Mouse (Mus musculus) left cerebral cortex, adult 11 months (tissue): ENCODE results near the gene Miga1.

Experiments
- DNase-seq: peaks from one replicate; pipeline ENCODE4 v3.0.0; 2022; ENCODE audit warnings: low spot score

Miga1 gene

DNA sequence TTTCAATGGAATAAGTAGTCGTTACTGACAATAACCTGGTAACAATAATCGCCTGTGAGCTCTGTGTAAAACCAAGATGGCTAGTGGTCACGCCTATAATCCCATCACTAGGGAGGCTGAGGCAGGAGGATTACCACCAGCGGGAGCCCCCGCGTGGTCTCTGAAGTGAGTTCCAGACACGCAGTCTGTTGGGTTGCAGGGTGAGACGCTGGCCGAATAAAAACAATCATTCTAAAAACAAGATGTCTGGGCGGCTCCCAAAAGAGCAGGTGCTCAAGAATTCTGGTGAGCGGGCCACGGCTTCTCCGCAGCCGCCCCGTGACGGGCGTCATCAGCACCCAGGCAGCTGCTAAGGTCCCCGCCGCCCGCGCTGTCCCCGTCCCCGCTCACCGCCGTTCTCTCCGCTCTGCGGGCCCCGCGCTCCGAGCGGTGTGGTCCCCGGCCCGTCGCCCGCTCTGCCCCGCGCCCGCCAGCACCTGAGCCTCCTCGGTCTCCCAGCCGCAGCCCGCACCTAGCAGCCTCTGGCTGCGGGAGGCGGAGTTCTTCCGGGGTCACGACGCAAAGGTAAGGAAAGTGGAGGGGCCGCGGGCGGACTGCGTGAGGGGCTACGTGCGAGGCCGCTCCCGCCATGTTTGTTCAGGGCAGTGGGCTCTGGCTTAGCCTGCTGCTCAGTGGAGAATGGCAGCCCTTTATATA is at the start of gene Miga1:
Miga1 (minus strand) TSS at position 546 of the 696 bp plus-strand sequence.
- peak; percentile 77 for DNase-seq

DNA sequence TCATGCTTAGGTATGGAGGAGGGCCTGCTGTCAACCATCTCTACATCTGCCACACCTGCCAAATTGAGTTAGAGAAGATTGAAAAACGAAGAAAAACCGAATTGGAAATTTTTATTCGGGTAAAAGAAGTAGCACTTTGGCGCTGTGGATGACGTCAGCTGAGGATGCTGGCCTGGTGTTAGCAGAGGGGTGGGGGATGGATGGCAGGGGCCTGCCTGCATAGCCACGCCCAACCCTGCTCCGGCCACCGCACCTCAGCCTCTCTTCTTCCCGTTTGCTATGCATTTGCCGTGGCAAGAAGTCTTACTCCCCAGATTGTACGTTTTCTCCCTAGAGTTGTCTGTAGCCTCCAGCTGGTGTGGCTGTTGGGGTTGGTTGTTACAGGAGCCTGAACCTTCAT is 43.9 kb upstream of the Miga1 start:
- DNase-seq = no peak

GRCm38 (mm10) chr3:152376063-152376462 is 35.9 kb upstream of the Miga1 start:
- DNase-seq = no peak

- no peak for DNase-seq
Observed at GRCm38 (mm10) chr3:152364181-152364580, 24.0 kb upstream of the Miga1 start.

DNA sequence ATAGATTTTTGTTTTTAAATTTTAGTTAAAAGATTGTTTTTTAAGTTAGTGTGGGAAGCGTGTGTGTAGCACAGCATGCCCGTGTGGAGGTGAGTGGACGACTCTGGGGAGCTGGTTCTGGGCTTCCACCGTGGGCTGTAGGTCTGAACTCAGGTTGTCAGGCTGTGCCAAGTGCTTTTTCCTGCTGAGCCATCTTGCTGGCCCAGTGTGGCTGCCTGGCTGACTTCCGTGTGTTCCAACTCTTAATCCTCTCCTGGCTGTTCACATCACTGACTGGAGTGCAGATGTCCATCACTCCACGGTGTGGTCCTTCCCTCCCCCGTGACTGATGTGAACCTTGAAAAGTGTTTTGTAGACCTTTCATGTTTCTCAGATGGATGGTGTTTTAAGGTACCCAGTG is 18.9 kb upstream of the Miga1 start:
- no peak for DNase-seq

DNA sequence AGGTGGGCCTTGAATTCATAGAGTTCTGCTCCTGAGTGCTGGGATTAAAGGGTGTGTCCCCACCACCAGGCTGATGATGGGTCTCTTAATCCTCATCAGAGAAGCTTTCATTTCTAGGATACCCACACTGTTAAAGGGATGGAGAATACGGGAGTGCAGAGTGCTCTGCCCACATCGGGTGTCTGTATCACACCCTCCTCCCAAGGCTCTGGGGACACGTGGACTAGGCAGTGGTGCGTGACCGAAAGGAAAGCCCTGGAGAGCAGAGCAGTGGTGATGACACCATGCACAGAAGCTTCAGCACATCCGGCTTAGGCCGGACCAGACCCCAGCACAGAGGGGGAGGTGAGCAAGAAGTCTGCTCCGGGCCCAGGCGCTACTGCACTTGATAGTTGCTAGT is 16.5 kb upstream of the Miga1 start:
- no peak for DNase-seq

DNA sequence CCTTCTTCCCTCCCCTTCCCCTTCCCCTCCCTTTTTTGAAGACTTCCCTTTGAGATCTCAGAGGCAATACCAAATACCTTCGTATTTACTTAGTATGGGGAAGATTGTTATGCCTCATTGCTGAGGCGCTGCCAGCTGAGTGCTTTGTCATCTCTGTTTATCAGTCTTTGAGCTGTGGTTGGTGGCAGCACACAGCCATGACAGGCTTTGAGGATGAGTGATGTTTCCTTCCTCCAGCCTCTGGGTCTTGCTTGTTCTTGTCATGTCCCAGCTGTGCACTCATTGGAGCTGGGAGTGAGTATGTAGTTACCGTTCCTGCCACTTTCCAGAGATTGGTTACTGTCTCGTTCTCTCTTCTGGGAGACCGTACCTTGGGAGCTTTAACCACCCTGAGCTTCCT is 15.2 kb upstream of the Miga1 start:
- DNase-seq = no peak

- no peak for DNase-seq
Observed at GRCm38 (mm10) chr3:152353434-152354177, 13.4 kb upstream of the Miga1 start.

DNA sequence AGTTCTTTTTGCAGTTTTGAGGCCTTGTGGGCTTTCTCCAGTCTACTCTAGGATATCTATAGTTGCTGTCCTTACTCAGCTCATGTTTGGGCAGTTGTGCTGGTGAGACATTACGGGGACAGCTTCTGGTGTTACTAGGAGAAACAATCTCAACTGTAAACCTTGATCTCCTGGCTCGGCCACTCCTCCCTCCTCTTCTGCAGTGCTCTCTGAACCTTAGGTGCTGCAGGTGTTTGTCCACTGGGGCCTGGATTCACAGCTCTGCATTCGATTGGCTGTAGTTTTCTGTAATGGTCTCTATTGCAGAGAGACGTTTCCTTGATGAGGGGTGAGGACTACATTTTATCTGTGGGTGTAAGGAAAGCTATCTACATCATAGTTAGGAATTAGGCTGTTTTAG is 12.1 kb upstream of the Miga1 start:
- DNase-seq = no peak

DNA sequence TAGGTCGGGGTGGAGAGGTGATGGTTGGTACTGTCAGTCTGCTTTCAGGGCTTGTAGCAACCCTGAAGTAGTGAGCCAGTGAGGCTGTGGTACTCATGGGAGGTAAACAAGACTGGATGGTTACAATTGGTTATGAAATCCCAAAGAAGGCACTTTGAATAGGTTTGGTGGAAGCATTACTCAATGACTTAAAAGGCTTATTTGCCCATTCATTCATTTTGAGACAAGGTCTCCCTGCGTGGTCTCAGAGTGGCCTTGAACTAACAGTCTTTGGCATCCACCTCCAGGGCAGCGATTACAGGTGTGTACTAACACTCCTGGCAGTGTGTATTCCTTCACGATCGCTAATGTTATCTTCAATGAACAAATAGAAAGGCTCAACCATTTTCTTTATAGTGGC is 10.8 kb upstream of the Miga1 start:
- DNase-seq = no peak

GRCm38 (mm10) chr3:152350431-152350830 is 10.2 kb upstream of the Miga1 start:
- DNase-seq = no peak

GRCm38 (mm10) chr3:152348011-152348830 is 8.0 kb upstream of the Miga1 start:
- DNase-seq = no peak

- no peak for DNase-seq
Observed at GRCm38 (mm10) chr3:152347227-152347626, 7.0 kb upstream of the Miga1 start.

DNA sequence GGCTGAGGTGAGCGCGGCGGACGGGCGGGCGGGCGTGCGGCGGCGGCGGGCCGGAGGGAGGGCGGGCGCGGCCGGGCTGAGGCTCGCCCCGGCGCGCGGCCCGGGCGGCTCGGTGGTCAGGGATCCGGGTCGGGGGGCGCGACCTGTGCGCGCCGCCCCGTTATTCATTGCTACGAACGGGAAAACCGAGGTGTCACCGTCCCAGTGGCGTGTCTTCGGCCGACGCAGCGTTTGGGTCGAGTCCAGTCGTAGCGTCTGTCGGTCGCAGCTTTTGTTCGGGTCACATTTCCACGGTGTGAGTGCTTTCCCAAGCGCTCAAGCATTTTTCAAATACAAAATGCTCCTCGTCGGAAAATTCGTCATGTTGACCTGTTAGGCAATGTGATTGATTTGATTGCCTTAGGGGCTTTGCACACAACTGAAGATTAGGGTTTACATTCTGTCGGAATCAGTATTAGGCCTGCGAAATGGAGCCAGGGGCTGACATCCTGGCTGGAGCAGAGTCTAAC is 6.5 kb upstream of the Miga1 start:
- DNase-seq = no peak

GRCm38 (mm10) chr3:152345732-152346632 is 5.8 kb upstream of the Miga1 start, which contains the start of gene Usp33:
TSS of gene Usp33 (plus strand) at chr3:152346478.
- peak; percentile 87 for DNase-seq

DNA sequence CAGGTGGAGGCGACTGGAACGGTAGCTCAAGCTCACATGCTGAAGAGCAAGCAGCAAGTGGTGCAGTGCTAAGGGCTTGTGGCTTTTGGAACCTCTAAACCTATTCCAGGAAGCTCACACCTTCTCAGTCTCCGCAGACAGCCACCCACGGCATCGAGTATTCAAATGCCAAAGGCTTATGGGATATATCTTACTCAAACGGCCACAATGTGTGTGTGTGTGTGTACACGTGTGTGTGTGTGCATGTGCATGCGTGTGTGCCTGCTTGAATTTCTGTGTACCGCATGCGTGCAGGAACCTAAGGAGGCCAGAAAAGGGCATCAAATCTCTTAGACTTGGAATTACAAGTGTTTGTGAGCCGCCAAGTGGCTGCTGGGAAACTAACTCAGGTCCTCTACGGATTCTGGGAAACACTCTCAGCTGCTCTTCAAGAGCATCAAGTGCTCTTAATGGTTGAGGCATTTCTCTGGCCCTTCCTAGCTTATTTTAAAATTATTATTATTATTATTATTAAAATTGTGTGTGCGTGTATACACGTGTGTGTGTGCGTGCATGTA is 2.8 kb upstream of the Miga1 start:
- DNase-seq = no peak

DNA sequence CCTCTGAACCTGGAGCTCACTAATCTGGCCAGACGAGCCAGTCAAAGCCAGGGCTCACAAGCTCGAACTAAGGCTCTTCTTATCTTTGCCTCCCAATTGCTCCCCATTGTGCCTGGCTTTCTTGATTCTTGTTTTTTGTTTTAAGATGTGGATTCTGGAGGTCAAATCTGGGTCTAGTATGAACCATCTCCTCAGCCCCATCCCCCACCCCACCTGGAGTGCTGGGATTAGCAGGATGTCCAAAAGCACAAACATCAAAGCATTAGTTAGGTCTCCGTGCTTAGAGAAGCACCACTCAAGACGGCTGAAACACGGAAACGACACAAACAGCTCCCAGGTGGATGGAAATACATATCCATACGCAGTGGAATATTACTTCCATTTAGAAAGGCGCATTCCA is 4.1 kb downstream of the Miga1 start:
- no peak for DNase-seq

DNA sequence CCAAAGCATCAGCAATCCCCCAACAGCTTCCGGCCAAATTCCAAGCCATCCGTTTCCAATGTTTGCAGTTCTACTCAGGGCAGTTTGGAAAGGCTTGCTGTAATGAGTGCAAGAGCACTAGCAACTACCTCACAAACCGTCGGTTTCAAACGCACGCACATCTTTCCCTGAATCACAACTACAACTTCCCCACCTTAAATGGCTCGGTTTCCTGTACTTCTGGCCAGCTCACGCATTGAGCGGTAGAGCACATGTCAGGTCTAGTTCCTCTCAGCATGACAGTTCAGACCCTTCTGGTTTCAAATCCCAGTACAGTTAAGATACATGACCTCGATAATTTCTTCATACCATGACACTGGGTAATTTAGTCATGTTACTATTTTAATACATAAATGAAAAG is 6.6 kb downstream of the Miga1 start:
- DNase-seq = no peak

DNA sequence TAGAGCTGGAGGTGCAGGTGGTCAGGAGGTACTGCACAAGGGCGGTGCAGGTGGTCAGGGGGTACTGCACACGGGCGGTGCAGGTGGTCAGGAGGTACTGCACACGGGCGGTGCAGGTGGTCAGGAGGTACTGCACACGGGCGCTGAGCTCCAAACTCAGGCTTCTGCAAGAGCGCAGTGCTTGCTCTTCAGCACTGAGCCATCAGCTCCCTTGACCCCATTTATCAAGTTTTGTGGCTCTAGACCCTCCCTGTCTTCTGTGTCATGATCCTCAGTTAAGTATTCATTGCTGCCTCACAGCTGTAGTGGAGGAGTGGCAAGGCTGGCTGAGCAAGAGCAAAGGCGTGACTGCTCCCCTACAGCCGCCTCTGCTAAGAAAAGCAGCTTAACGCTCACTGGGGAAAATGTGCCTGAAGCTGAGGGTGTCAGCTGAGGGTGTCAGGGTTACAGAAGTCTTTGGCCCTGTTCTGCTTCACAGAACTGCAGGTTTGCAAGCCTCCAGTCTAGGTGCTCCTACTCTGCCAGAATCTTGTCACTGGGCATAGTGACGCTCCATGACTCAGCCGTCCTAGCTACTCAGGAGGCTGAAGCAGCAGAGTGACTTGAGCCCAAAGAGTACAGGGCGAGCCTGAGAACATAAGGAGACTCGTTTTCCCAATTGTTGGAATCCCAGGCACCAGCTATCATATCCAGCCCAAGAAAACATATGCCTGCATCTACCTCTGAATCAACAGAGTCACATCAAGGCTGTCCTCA is 7.5 kb downstream of the Miga1 start:
- no peak for DNase-seq

GRCm38 (mm10) chr3:152332104-152332503 is 8.1 kb downstream of the Miga1 start:
- no peak for DNase-seq
